Mouse (Mus musculus) bone marrow macrophage, adult 2 months (primary cell): ENCODE data around the gene Caln1.

Source experiments
- CTCF ChIP-seq: IDR thresholded peaks from 2 replicates; pipeline ENCODE4 v1.5.1; 2012; ENCODE audit warnings: low read depth, mild to moderate bottlenecking, low read length, moderate library complexity
- POLR2A ChIP-seq: IDR thresholded peaks from 2 replicates; pipeline ENCODE4 v1.6.1; 2012; ENCODE audit warnings: mild to moderate bottlenecking, low read depth, low read length, borderline replicate concordance

DNA sequence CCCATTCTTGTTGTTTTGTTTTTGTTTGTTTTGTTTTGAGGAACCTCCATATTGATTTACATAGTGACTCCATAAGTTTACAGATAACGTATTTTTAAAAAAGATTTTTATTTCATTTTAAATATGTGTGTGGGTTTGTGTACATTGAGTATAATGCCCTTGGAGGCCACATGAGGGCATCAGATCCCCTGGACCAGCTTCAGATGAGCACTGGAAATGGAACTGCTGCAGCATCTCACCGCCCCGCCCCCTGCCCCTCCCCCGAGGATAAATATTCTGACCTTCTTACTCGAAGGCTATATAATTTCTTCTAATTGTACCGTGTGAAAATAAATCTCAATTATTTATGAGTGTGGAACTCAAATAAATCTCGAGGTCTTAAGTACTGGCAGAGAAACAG lies 14.0 kb upstream of the Caln1 start:
- TF ChIP-seq POLR2A: no peak
- no peak for TF ChIP-seq CTCF
